Mouse (Mus musculus): Measurements from ENCODE around the gene Dcbld1.

Dcbld1 gene

GRCm38 (mm10) chr10:52278866-52279265 is 45.4 kb downstream of the Dcbld1 start:
- TF ChIP-seq GATA4 (IDR thresholded peaks at IDR 0.05; ENCODE audit: insufficient replicate concordance, low read length), result no peak

- TF ChIP-seq GATA4 (IDR thresholded peaks at IDR 0.05; ENCODE audit: insufficient replicate concordance, low read length), result no peak
Observed at GRCm38 (mm10) chr10:52279876-52280275, 46.5 kb downstream of the Dcbld1 start.

- TF ChIP-seq GATA4 (IDR thresholded peaks at IDR 0.05; ENCODE audit: insufficient replicate concordance, low read length), result no peak
Observed at GRCm38 (mm10) chr10:52280623-52281022, 47.2 kb downstream of the Dcbld1 start.

GRCm38 (mm10) chr10:52281337-52281736 is 47.9 kb downstream of the Dcbld1 start:
- no peak for TF ChIP-seq GATA4 (IDR thresholded peaks at IDR 0.05; ENCODE audit: insufficient replicate concordance, low read length)

GRCm38 (mm10) chr10:52284578-52284977 is 51.2 kb downstream of the Dcbld1 start:
- no peak for TF ChIP-seq GATA4 (IDR thresholded peaks at IDR 0.05; ENCODE audit: insufficient replicate concordance, low read length)

GRCm38 (mm10) chr10:52287852-52288533 is 54.6 kb downstream of the Dcbld1 start:
- TF ChIP-seq GATA4 (IDR thresholded peaks at IDR 0.05; ENCODE audit: insufficient replicate concordance, low read length), result no peak

GRCm38 (mm10) chr10:52289261-52289660 is 55.8 kb downstream of the Dcbld1 start:
- TF ChIP-seq GATA4 (IDR thresholded peaks at IDR 0.05; ENCODE audit: insufficient replicate concordance, low read length), result no peak

- peak; percentile 55; the same call in 1 of the 2 replicates for TF ChIP-seq GATA4 (IDR thresholded peaks at IDR 0.05; ENCODE audit: insufficient replicate concordance, low read length)
Observed at GRCm38 (mm10) chr10:52293921-52294577, 60.6 kb downstream of the Dcbld1 start.

GRCm38 (mm10) chr10:52295934-52296333 is 62.5 kb downstream of the Dcbld1 start:
- TF ChIP-seq GATA4 (IDR thresholded peaks at IDR 0.05; ENCODE audit: insufficient replicate concordance, low read length), result no peak

GRCm38 (mm10) chr10:52301766-52302165 is 68.3 kb downstream of the Dcbld1 start:
- TF ChIP-seq GATA4 (IDR thresholded peaks at IDR 0.05; ENCODE audit: insufficient replicate concordance, low read length), result no peak

GRCm38 (mm10) chr10:52302271-52302670 is 68.9 kb downstream of the Dcbld1 start:
- TF ChIP-seq GATA4 (IDR thresholded peaks at IDR 0.05; ENCODE audit: insufficient replicate concordance, low read length), result no peak

- no peak for TF ChIP-seq GATA4 (IDR thresholded peaks at IDR 0.05; ENCODE audit: insufficient replicate concordance, low read length)
Observed at GRCm38 (mm10) chr10:52304574-52304973, 71.2 kb downstream of the Dcbld1 start.

- peak; percentile 99 for TF ChIP-seq GATA4 (IDR thresholded peaks at IDR 0.05; ENCODE audit: insufficient replicate concordance, low read length)
Observed at GRCm38 (mm10) chr10:52309196-52309595, 75.8 kb downstream of the Dcbld1 start.

GRCm38 (mm10) chr10:52319506-52320286 is 86.3 kb downstream of the Dcbld1 start:
- no peak for TF ChIP-seq GATA4 (IDR thresholded peaks at IDR 0.05; ENCODE audit: insufficient replicate concordance, low read length)

GRCm38 (mm10) chr10:52321918-52322317 is 88.5 kb downstream of the Dcbld1 start:
- no peak for TF ChIP-seq GATA4 (IDR thresholded peaks at IDR 0.05; ENCODE audit: insufficient replicate concordance, low read length)

- no peak for TF ChIP-seq GATA4 (IDR thresholded peaks at IDR 0.05; ENCODE audit: insufficient replicate concordance, low read length)
Observed at GRCm38 (mm10) chr10:52331007-52331406, 97.6 kb downstream of the Dcbld1 start.

All from liver, adult (tissue).